Mouse (Mus musculus) erythroblast, embryonic 14.5 days (primary cell): ENCODE data around the gene Npcd. TPM values are rescaled to one million over a fixed set of nuclear protein-coding genes. Genes with fewer than 3 reads are reported as not detected.

ENCODE experiments used
- H3K27me3 ChIP-seq: 2 replicates; pipeline ENCODE4 v1.6.1; 2012; ENCODE audit warnings: inconsistent platforms; ENCODE audit not compliant: control insufficient read depth
- H3K36me3 ChIP-seq: 2 replicates; pipeline ENCODE4 v1.6.1; 2012; ENCODE audit warnings: mild to moderate bottlenecking, inconsistent platforms; ENCODE audit not compliant: control insufficient read depth
- H3K4me1 ChIP-seq: 2 replicates; pipeline ENCODE4 v1.6.1; 2012; ENCODE audit warnings: inconsistent platforms; ENCODE audit not compliant: control insufficient read depth
- H3K4me3 ChIP-seq: replicated peaks from 2 replicates; pipeline ENCODE3; 2012; ENCODE audit warnings: moderate library complexity, mild to moderate bottlenecking, inconsistent platforms
- H3K9me3 ChIP-seq: 2 replicates; pipeline ENCODE4 v1.6.1; 2012; ENCODE audit warnings: low read length, inconsistent platforms, mixed read lengths; ENCODE audit not compliant: control insufficient read depth
- GATA1 ChIP-seq: IDR thresholded peaks from 2 replicates; pipeline ENCODE4 v1.6.1; 2012; ENCODE audit warnings: low read length, inconsistent platforms, mixed read lengths
- TAL1 ChIP-seq: IDR thresholded peaks from 3 replicates; pipeline ENCODE4 v1.6.1; 2012; ENCODE audit warnings: low read length, inconsistent platforms, mixed read lengths
- polyA plus RNA-seq: library from polyadenylated mRNA; stranded (reverse); fragments of >175 nt; gene quantifications from 2 replicates; pipeline ENCODE4 v1.2.3, GENCODE M21; 2012

The Npcd gene
- polyA plus RNA-seq, 1 experiment: not detected

DNA sequence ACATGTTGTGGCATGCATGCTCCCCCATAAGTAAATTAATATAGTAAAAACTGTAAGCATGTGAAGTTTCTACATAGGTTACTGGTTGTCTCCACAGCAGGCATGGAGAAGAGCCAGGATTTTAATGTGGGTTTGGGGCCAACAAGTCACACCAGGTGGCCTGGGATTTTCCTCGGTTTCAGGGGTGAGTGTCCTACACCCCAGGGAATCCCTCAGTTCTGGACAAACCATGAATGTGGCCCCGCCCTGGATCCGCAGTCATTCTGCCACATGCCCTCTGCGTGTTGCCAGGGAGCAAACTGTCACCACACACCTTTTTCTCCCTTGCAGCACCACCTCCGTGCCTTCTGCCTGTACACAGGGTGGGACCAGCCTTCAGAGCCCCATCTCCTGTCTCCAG is 25.4 kb downstream of the Npcd start:
- Histone ChIP-seq H3K36me3 (no peaks in the 10 kb centered on the region), H3K27me3 (peaks cover 68% of the 10 kb centered on the region), H3K4me1 (peaks cover 7% of the 10 kb centered on the region), H3K4me3 (no peak overlapping the region), H3K9me3 (peaks cover 5% of the 10 kb centered on the region; the same call in 1 of the 2 replicates)
- TF ChIP-seq TAL1: no peak
- TF ChIP-seq GATA1: no peak

DNA sequence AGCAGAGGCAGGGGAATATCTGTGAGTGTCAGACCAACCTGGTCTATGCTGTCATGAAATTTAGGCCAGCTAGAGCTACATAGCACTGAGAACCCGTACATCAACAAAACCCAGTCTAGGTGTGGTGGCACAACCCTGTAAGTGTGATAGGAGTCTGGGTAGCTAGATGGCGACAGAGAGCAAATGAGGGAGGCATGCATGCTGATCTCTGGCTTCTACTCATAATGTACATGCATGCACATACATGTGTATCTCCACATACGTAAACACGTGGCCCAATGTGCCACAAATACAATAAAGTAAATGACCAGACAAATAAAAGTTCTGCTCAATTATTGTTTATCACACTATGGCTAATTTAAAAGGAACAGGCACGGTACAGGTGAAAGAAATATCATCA is 25.9 kb downstream of the Npcd start:
- Histone ChIP-seq H3K9me3 (peaks cover 6% of the 10 kb centered on the region; the same call in 1 of the 2 replicates), H3K4me1 (peaks cover 7% of the 10 kb centered on the region), H3K27me3 (peaks cover 69% of the 10 kb centered on the region), H3K36me3 (no peaks in the 10 kb centered on the region), H3K4me3 (no peak overlapping the region)
- no peak for TF ChIP-seq TAL1
- no peak for TF ChIP-seq GATA1

DNA sequence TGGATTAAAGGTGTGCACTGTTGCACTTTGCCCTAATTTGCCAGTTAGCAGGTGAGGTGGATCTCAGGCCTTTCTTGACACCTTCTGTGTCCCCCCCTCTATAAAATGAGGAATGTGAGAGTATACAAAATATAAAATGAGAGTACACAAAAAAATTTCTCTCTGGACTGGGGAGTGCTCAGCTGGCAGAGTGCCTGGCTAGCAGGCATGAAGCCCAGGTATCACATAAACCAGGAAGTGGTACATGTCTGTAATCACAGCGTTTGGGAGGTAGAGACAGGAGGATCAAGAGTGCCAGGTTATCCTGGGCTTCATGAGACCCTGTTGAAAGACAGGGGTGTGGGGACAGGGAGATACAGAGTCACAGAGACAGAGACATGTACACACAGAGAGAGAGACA is 27.0 kb downstream of the Npcd start:
- no peak overlapping the region for H3K4me3 ChIP-seq
- no peak for TF ChIP-seq TAL1
- no peak for TF ChIP-seq GATA1
- H3K27me3 ChIP-seq: peaks cover 76% of the 10 kb centered on the region
- peaks cover 6% of the 10 kb centered on the region; the same call in 1 of the 2 replicates for H3K9me3 ChIP-seq
- H3K4me1 ChIP-seq: peaks cover 7% of the 10 kb centered on the region
- H3K36me3 ChIP-seq: no peaks in the 10 kb centered on the region

DNA sequence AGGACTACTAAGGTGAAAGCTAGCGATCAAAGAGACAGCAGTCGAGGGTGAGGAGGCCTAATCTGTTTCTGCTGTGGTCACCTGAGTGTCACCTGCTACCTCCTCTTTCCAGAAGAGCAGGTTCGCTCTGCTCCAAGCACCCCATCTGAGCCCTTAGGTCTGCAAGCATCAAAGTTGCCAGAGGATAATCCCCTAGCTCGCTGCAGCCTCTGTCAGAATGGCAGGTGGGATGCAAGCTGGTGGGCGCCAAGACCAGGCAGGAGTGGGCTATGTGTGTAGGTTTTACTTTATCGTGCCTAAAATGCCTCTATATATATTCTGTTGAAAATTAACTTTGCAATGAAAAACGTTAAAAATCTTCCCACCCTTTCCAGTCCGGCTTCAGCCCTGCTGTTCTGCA is 28.8 kb downstream of the Npcd start:
- H3K27me3 ChIP-seq: peaks cover 84% of the 10 kb centered on the region

DNA sequence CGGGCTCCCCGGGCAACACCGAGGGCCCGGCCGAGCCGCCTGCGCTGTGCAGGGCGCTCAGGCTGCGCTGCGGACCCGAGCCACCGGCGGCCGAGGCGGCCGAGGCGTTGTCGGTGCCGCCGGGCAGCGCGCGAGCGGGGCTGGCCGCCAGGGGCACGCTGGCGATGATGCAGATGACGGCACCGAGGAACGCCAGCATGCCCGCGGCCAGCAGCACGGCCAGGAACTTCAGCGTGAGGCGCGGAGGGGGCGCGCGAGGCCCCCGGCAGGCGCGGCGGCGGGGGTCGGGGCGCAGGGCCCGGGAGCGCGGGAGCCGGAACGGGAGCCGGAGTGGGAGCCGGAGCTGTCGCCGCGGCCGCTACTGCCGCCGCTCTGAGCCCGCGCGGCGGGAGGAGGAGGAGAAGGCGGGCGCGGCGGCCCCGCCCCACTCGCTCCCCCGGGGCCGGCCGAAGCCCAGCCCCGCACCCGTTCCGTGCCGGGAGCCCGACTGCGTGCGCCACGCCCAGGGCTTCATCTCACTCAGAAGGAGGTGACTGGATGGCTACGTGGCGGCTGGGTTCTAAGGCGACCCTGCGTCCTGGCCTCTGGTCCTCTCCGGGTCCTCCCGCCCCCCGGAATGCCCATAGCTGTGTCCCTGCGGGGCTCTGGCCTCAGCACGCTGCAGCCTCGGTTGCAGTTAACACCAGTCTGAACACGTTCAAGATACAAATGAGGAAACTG is 29.5 kb downstream of the Npcd start, which contains the start of gene Nptxr:
Gene Nptxr (minus strand): TSS at position 415 of the 720 bp plus-strand sequence.
- Histone ChIP-seq H3K27me3 (peaks cover 83% of the 10 kb centered on the region), H3K9me3 (peaks cover 6% of the 10 kb centered on the region; the same call in 1 of the 2 replicates), H3K4me1 (peaks cover 7% of the 10 kb centered on the region), H3K36me3 (no peaks in the 10 kb centered on the region), H3K4me3 (no peak within 1 kb of the TSS)
- no peak for TF ChIP-seq GATA1
- no peak for TF ChIP-seq TAL1

More for the DNA sequence above, 28.8 kb downstream of the Npcd start:
- Histone ChIP-seq H3K4me3 (no peak overlapping the region), H3K36me3 (no peaks in the 10 kb centered on the region), H3K9me3 (peaks cover 6% of the 10 kb centered on the region; the same call in 1 of the 2 replicates), H3K4me1 (peaks cover 7% of the 10 kb centered on the region)
- TF ChIP-seq TAL1 (no peak), GATA1 (no peak)

DNA sequence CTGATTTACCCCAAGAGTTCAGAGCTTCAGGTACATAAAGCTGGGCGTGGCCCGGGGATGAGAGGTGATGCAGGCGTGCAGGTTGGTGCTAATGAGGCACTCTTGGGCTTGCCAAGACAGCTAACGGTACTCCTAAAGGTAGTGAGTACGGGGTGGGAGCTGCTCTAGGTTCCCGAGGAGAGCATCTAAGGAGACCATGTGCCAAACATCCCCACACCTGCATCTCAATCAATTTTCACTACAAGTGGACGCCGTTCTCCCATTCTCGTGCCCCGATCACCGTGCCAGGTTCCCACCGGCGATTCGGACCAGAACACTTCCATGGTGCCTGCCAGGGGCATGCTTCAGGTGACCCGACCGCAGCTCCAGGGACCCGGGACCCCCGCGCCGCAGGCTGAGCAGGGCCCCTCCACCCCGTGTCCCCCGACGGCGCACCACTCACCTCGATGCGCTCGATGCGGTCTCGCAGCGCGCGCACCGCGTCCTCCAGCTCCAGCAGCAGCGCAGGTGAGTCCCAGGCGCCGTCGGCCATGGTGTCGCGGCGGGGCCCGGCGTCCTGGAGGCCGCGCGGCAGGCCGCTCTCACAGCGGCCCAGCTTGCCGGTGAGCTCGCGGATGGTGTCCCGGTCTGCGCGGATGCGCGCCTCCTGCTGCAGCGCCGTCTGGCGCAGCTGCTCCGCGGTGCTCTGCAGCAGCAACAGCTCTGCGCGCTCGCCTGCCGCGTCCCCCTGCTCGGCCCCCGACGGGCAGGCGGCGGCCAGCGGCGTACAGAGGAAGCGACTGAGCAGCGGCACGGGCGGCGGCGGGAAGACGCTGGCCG is 30.3 kb downstream of the Npcd start:
- Histone ChIP-seq H3K27me3 (peaks cover 79% of the 10 kb centered on the region), H3K36me3 (no peaks in the 10 kb centered on the region), H3K9me3 (peaks cover 6% of the 10 kb centered on the region; the same call in 1 of the 2 replicates), H3K4me3 (no peak overlapping the region), H3K4me1 (peaks cover 7% of the 10 kb centered on the region)
- TF ChIP-seq GATA1: no peak
- TF ChIP-seq TAL1: no peak

DNA sequence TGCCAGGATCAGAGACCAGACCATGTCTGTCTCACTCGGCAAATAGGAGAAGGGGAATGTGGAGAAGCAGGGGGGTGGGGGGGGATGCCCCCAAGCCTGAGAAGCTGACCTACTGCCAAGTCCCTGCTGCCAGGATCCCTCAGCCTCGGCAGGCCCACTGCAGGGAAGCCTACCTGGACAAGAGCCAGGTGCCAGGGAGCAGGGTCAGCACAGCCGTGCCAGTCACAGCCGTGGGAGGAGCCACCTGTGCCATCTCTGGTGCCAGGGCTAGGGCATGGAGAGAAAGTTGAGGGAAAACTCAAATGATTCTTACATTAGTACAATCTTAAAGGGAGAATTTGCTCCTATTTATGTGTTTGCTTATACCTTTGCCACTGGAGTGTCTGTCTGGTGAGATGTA is 31.7 kb downstream of the Npcd start:
- no peaks in the 10 kb centered on the region for H3K36me3 ChIP-seq
- peaks cover 7% of the 10 kb centered on the region for H3K4me1 ChIP-seq
- no peak overlapping the region for H3K4me3 ChIP-seq
- peaks cover 65% of the 10 kb centered on the region for H3K27me3 ChIP-seq
- TF ChIP-seq GATA1: no peak
- TF ChIP-seq TAL1: no peak
- peaks cover 6% of the 10 kb centered on the region; the same call in 1 of the 2 replicates for H3K9me3 ChIP-seq

DNA sequence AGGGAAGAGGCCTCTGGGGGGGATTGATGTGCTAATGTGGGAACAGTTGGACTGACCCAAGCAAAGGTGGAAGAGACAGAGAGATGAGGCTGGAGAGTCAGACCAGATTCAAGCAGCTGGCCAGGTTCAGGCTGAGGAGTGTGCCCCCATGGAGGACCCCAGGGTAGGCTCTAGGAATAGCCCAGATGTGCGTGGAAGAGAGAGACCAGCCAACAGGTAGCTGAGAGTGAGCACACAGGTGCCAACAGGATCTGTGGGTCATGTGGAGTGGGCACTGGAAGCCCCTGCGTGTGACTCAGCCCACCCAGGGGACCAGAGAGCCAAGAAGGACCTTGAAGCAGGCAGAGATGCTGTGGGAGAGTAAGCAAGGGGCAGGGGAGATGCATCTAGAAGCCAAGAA is 32.4 kb downstream of the Npcd start:
- Histone ChIP-seq H3K4me1 (peaks cover 7% of the 10 kb centered on the region), H3K27me3 (peaks cover 59% of the 10 kb centered on the region), H3K36me3 (no peaks in the 10 kb centered on the region), H3K4me3 (no peak overlapping the region), H3K9me3 (peaks cover 6% of the 10 kb centered on the region; the same call in 1 of the 2 replicates)
- TF ChIP-seq TAL1: no peak
- no peak for TF ChIP-seq GATA1

DNA sequence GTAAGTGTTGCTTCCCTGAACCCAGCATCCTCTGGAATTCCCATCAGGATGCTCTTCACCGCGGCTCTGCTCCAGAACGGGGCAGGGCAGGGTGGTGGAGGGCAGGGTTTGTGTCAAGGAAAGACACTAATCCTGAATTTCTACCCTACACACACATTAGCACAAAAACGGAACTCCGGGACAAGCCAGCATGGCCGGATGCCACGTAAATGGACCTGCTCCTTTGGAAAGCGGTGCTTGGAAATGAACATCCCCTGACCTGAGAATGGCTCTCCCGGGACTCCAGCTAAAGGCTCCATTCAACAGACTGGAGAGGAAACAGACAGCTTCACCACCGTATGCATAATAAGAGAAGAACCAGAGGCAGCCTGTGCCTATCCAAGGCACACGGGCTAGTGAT is 33.3 kb downstream of the Npcd start:
- no peak overlapping the region for H3K4me3 ChIP-seq
- peaks cover 7% of the 10 kb centered on the region for H3K4me1 ChIP-seq
- H3K27me3 ChIP-seq: peaks cover 49% of the 10 kb centered on the region
- peaks cover 6% of the 10 kb centered on the region; the same call in 1 of the 2 replicates for H3K9me3 ChIP-seq
- no peak for TF ChIP-seq GATA1
- no peaks in the 10 kb centered on the region for H3K36me3 ChIP-seq
